Mouse (Mus musculus): ENCODE data around the gene Rlbp1. TPM values are rescaled to one million over a fixed set of nuclear protein-coding genes. Genes with fewer than 3 reads are reported as not detected.

Rlbp1 gene
- total RNA-seq, 2 experiments from 2014 or later: 16.8 to 19.0 TPM

DNA sequence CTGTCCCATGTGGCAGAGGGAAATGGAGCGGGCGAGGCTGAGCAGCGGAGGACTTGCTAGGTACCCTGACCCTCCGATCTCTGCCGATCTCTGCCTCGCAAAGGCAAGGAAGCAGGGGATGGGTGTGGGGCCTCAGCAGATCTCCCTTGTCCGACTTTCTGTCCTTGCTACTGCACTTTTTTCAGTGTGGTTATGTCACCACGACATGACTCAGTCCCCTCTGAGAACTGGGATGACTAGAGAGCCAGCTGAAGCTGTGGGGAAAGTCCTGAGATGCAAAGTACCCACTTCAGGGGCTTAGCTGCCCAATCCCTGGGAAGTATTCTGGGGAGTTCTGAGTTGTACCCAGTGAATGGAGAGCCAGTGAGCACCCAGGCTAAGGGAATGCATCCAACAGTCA lies 292 bp upstream of the Rlbp1 start:
- no peak for DNase-seq (ENCODE audit: low spot score in 2 of 2)

DNA sequence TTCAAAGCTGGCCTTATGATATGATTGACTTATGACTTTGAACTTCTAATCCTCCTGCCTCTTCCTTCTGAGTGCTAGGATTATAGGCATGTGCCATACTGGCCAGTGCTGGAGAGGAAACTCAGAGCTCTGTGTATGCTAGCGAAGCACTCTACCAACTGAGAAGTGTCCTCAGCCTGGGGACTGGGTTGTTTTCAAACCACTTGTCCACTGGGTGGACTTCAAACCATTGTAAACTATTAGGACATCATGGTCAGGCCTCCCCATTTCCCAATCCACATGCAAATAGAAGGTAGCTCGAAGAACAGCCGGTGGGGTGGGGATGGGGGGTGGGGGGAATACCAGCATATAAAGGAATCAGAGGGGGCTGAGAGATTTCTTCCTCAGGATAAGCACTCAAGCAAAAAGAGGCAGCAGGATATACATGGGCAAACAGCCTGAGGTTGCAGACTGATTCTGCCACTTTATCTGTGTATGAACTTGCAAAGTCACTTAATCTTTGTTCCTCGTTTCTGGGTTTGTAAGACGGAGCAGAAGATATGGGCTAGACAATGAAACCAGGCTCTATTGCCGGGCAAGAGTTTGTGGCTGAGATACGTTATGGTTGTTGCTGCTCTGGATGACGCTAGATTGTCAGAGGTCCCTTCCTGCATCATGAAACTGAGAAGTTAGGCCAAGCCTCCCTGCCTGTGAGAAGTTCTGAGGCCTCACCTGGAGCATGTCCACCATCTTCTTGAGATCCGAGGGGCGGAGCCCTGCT lies 10.2 kb downstream of the Rlbp1 start:
- no peak for DNase-seq (ENCODE audit: low spot score in 2 of 2)

DNA sequence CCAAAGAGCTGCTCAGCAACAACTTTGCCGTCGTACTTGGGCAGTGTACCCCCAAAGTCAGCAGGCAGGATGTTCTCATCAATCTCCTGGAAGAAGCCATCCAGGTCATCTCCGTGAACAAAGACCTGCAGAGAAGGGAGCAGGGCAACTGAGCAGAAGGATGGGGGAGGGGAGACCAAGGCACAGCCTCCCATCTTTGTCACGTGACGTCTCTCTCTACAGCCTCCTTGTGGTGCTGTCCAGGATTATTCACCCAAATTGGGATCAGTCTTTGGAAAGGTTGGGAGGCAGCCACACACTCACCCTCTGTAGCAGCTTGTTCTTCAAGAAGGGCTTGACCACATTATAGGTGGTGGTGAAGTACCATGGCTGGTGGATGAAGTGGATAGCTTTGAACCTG lies 11.3 kb downstream of the Rlbp1 start:
- DNase-seq (ENCODE audit: low spot score in 2 of 2): no peak

DNA sequence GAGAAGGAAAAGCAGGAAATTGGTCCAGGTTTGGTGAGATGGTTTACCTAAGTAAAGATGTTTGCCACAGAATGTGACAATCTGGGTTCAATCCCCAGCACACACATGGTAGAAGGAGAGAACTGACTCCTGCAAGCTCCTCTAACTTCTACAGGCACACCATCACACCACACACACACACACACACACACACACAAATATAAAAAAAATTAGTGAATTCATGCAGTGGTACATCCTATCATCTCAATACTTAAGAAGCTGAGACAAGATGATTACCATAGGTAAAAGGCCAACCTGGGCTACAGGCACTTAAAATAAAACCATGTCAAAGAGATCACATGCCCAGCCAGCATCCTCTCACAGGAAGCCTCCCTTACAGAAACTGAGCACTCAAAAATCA lies 12.8 kb downstream of the Rlbp1 start:
- no peak for DNase-seq (ENCODE audit: low spot score in 2 of 2)

DNA sequence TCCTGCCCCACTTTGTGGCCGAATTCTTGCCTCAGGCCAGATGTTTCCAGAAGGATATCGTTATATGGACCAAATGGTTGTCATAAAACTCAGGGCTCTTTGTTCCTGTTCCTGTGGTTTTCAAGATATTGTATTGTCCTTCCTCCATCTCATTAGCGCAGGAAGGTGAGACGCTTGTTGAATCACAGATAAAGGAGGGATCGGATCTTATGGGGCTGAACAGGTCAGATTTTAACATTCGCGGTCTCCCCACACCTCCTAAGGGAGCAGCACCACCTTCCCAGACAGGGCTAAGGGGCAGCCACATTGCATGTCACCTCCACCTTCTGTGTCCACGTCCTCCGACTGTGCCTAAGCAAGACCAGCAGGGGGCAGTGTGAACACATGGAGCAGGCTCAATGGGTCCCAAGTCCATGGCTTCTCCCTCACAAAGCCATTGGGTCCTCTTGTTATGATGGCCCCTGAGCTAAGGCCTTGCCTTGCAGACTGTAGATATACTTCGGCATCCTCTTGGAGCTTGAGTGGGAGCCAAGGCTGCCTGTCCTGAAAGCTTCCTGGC lies 15.4 kb downstream of the Rlbp1 start:
- peak; percentile 68 to 80 for DNase-seq (ENCODE audit: low spot score in 2 of 2)

DNA sequence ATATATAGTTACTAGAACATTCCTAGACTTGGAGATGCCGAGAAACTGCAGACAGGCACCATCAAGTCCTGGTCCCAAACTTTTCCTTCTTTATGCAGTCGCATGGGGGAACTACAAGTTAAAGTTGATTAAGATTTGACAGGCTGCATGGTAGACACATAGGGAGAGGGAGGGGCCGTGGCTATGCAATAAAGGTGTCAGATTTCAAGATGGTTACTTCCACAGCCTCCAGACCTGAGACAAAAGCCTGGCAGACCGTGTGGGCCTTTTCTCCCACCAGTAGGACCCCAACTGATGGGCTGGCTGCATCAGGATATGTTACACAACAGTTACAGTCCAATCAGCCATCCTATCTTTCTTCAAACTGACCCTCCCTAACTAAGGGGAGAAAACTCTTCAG lies 17.4 kb downstream of the Rlbp1 start:
- DNase-seq (ENCODE audit: low spot score in 2 of 2): no peak

DNA sequence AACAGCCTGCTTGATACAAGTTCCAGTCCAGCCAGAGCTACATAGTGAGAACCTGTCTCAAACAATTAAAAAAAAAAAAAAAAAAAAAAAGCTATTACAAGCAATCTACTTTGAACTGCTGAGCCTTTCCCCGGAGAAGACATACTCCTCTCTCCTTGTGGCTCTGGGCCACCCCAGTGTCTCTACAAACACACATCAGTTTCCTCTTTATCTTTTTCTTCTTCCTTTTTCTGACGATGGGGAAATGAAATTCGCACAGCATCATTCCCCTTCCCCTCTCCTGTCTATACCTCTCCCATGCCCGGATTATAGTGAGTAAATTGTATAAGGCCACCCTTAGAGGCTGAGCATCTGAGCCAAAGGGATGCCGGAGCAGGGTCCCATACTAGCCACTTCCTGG lies 18.2 kb downstream of the Rlbp1 start:
- no peak for DNase-seq (ENCODE audit: low spot score in 2 of 2)

DNA sequence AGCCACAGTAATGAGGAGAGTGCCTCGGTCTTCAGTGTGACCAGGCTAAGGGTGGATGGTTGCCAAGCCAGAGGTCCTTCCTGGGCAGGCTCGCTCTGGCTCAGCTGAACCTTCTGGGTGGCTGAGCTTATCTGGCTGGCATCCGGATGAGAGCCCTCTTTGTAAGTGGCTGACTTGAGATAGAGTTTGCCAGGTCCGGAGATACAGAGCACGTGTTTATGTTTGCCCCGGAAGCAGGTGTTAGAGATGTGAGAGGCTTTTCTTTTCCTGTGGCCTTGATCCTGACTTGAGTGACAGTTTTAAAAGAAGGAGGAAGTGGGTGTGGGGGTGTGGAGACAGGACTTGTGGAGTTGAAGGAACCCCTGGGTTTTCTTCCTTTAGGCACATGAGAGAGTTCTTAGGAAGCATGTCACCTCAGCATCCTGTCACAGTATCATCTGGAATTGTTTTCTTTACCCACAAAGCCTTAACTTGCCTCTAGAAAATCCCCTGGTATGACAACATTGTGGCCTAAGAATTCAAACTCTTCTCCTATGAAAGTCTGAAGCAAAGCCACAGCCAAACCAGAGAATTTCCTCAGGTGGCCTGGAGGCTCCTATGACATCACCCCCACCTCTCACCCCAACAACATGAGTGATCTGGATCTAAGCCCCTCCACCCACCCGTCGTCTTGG lies 23.3 kb downstream of the Rlbp1 start:
- peak; percentile 66 to 79 for DNase-seq (ENCODE audit: low spot score in 2 of 2)

DNA sequence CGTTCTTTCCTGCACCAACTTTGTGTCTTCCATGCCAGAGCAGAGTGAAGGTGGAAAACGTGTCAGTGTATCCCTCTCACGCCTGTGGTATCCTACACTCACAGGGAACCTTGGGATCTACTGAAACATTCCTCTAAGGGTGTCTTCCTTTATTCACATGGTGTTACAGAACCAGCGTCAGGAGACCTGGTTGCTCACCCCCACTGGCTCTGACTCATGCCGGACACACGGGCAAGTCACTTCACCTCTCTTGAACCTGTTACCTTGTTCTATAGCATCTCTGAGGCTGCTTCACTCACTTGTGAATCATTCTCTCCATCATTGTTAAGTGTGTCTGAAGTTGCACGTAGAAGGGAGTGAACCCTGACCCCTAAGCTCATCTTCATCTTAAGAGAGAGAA lies 24.0 kb downstream of the Rlbp1 start:
- no peak for DNase-seq (ENCODE audit: low spot score in 2 of 2)

DNA sequence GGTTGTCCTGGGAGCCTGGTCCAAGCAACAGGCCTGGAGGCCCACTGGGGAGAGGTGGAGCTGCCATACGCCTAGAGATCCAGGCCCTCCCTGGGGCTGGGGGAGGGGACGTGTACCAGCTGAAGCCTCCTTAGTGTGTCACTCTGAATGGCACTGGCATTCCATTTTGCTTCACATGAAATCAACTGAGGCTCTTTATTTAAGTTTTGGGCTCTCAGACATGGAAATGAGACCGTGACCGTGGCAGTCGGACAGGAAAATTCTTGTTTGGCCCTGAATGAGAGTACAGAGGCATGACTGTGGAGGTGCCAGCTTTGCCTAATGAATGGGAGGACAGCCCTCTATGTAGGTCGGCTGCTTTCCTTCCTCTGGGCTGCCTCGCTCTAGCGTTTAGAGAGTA lies 24.6 kb downstream of the Rlbp1 start:
- DNase-seq (ENCODE audit: low spot score in 2 of 2): peak; percentile 67 to 80

DNA sequence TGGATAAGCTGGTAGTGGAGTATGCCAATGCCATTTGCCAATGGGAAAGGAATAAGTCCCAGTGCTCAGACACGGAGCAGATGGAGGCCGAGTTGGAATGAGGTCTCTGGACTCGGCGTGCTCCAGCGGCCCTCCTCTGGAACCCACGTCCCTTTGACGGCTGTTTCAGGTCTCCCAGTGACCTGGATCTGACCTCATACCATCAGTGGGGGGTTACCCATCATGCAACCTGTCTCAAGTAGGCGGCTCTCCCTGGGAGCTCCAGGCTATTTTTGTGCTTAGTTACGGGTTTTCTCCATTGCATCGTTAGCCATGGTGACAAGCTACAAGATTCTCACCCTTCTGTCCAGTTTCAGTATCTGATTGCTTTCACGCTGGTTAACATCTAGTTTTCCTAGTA lies 26.8 kb downstream of the Rlbp1 start:
- no peak for DNase-seq (ENCODE audit: low spot score in 2 of 2)

DNA sequence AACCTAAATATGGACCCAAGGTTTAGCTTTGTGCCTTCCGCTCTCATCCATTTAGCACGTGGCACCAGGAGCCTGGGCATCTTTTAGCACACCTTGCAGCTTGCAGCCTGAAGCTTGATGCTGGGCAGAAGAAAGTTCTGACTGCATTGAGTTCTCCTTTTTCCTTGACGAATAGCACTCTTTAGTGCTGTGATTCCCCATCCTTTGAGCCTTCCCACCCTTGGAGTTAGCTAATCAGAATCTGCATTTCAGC lies 27.7 kb downstream of the Rlbp1 start:
- no peak for DNase-seq (ENCODE audit: low spot score in 2 of 2)

DNA sequence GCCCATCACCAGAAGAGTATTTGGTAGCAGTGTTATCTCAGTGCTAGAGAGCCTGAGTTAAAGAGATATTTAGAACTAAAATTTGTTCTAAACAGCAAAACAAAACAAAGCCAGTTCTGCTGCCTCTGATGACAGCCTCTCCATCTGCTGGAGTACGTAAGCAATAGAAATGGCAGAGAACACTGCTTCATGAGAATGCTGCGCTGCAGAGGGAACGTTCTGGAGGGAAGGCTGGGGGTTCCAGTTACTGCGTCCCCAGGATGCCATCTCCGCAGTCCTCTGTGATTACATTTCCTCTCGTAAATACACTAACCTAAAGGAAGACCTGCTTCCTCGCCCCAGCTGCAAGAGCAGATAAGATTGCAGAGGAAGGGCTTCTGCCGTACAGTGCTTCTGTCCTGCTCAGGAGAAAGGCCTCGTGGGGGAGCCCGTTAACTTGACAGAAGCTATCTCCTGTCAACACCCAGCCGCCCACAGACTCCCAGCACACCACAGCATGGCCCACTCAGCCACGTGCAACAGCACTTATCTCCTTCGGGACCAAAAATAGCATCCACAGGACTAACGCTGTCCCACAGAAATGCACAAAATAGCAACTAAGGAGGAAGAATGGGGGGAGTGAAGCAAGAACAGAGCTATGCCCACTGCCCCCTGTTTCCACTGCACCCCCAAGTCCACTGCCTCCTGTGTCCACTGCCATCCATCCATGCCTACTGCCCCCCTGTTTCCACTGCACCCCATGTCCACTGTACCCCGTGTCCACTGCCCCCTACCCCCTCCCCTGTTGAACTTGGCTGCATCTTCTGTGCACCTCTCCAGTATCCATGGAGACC lies 28.3 kb downstream of the Rlbp1 start:
- peak; percentile 62 to 73 for DNase-seq (ENCODE audit: low spot score in 2 of 2)

DNA sequence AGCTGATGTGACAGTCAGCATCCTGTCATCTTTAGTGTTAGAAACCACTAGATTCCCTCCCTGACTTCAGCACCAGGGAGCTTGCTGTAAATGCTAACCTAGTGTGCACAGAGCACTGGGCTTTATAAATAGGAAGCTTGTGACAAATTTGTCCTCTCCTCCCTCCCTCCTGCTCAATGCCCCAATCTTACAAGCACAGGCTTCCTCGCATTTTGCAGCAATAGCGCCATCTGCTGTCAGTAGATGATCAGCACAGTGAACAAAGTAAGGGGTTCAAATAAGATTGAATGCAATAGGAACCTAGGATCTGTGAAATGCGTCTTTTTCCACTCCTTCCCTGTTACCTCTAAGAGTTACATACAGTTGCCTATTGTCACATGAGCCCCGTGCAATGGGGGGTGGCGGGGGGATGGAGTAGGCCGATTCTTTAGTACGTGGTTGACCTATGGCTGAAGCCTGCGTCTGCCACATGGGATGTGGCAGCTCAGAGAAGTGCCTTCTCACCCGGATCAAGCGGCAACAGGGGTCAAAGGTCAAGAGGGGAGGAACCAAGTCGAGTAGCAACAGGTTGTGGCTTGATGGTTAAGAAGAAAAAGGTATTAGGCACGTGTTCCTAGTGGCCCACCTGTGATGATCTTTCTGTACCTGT lies 37.0 kb downstream of the Rlbp1 start:
- peak; percentile 76 to 91 for DNase-seq (ENCODE audit: low spot score in 2 of 2)

DNA sequence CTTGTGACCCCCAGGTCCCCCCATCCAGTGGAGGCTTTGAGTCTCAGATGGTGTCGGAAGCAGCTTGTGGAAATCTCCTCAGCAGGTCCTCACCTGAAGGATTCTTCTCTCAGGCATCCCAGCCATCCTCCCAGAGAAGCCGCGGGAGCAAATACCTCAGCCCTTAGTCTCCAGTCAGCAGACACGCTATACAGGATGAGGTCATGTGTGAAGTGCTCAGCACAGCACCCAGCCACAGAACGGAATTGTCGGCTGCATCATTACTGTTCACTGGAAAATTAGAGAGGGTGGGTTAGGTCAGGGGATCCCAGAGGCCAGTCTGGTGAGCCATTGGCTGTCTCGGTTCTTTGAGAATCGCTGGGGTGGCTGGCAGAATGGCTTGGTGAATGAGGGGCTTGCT lies 38.0 kb downstream of the Rlbp1 start:
- DNase-seq (ENCODE audit: low spot score in 2 of 2): no peak

DNA sequence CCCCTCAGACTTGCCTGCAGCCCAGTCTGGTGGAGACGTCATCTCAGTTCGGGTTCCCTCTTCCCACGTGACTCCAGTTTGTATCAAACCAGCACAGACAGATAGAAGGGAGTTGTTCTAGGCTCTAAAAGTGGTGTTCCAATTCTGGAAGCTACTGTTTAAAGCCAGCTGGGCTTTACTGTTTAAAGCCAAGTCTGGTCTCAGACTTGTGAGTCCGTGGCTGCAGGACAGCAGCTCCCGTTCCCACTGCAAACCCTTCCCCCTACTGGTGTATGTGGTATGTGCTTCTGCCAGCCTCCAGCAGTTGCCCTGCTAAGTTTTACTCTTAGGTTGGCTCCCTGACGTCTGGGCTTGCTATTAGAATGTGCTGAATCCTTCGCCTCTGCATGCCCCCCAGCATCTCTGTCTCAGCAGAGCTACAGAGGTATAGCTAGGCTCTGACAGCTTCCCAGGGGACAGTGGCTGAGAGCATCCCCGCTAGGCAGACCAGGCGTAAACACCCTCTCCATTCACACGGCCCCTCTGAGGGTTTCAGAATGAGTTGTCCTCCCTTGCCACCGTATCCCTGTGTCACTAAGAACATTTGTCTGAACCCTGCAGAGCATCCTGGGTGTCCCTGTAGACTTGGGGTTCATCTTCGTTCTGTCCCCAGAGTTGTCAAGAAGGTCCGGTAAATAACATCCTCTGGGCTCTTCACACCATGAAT lies 39.6 kb downstream of the Rlbp1 start:
- no peak for DNase-seq (ENCODE audit: low spot score in 2 of 2)

DNA sequence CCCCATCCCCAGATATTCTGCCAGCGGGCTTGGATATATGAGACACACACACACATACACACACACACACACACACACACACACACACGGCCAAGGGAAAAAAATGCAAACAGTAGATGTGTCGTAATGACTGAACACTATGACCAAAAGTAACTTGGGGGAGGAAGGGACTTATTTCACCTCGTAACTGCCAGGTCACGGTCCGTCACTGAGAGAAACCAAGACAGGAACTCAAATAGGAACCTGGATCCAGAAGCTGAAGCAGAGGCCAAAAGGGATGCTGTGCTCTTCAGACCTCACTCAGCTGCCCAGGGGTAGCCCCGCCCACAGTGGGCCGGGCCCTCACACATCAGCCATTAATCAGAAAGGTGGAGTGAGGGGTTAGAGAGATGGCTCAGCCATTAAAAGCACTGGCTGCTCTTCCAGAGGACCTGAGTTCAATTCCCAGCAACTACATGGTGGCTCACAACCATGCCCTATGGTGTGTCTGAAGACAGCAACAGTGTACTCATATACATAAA lies 40.2 kb downstream of the Rlbp1 start:
- DNase-seq (ENCODE audit: low spot score in 2 of 2): no peak

DNA sequence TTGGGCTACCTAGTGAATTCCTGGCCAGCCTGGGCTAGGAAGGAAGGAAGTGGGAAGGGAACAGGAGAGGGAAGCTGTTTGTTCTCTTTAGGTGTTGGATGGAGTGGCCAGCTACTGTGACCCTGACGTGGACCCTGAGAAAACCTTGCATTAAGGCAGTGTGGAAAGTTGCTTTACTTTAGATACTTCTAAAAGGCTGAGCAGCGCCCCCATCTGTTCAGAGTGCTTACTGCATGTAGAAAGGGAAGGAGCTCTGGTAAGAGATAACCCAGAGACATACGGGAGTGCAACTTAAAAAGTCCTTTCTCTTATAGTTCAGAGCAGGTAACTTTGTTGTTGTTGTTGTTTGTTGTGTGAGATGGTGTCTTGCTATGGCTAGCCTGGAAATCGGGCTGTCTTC lies 40.9 kb downstream of the Rlbp1 start:
- DNase-seq (ENCODE audit: low spot score in 2 of 2): peak in 1 of 2 experiments; percentile 61

DNA sequence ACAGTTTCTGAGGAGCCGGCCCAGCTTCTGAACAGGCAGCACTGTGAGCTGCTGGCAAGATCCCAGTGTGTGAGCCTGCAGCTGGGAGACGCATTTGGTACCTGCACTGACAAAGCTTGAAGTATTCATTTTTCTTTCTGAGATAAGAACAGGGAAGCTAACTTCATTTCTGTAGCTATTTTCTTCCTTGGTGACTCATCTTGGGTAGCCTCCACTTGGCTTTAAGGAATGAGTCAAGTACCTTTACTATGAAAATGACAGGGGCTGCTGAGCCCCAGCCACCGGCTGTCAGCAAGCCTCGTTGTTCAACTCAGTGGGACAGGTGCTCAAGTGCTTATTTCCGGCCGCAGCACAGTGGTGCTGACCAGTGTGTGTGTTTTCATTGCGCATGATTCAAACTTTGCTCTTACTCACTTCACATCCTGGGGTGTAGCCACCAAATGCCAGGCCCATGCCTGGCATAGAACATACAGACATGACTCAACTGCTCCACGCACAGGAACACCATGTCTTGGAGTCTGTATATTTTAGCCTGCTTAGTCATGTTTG lies 50.4 kb downstream of the Rlbp1 start:
- no peak for DNase-seq (ENCODE audit: low spot score in 2 of 2)

DNA sequence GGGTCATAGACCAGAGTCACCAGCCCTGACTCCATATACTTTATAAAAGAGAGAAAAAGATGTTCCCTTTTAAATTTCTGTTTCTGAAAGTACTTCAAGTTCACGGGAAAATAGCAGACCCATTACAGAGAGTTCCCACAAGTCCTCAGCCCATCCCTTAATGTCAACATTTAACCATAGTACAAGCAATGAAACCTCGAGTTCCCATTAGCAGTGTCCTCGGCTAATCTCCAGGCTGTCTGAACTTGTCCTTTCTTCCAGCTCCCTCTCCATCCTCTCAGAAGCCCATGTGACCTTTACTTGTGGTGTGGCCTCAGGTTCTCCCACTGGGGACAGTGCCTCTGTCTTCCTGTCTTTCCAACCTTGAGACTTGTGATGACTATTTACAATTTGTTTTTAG lies 53.4 kb downstream of the Rlbp1 start:
- DNase-seq (ENCODE audit: low spot score in 2 of 2): no peak
